Mouse (Mus musculus): ENCODE measurements around the gene Amd1. TPM values are rescaled to one million over a fixed set of nuclear protein-coding genes. Genes with fewer than 3 reads are reported as not detected.

Amd1 gene
- polyA plus RNA-seq, 1 experiment, result 105 TPM

DNA sequence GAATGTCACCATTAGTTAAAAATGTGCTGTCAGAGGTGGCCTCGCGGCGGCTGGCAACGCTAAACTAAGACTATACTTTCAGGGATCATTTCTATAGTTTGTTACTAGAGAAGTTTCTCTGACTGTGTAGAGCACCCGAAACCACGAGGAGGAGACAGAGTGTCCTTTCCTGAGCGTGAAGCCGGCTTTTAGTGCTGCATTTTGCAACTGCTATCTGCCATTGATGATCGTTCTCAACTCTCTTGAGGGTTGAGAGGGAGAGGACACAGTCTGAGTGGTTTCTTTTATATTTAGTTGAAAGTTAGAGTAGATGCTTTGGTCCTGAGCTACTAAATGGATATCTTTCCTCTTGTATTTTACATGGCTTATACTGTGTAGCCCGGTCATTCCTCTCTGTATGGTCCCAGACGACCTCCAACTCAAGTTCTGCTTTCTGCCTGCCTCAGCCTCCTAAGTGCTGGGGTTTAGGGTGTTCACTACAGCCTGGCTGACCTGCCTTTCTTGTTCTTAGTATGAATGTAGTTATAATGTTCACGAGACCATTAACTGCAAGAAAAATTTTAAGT, 43.5 kb downstream of the Amd1 start:
- TF ChIP-seq POLR2A (IDR thresholded peaks at IDR 0.05; ENCODE audit: extremely low read depth, insufficient read depth, low read length) (peak; percentile 89), CTCF (IDR thresholded peaks at IDR 0.05; ENCODE audit: extremely low read depth, insufficient read depth, low read length) (peak; percentile 26; the same call in 1 of the 2 replicates)
- H3K27ac ChIP-seq (ENCODE audit: insufficient read depth, low read length), result no peak overlapping the region
- peak overlapping the region; percentile 46; the same call in 1 of the 2 replicates for H3K4me3 ChIP-seq (ENCODE audit: insufficient read depth, low read length)

DNA sequence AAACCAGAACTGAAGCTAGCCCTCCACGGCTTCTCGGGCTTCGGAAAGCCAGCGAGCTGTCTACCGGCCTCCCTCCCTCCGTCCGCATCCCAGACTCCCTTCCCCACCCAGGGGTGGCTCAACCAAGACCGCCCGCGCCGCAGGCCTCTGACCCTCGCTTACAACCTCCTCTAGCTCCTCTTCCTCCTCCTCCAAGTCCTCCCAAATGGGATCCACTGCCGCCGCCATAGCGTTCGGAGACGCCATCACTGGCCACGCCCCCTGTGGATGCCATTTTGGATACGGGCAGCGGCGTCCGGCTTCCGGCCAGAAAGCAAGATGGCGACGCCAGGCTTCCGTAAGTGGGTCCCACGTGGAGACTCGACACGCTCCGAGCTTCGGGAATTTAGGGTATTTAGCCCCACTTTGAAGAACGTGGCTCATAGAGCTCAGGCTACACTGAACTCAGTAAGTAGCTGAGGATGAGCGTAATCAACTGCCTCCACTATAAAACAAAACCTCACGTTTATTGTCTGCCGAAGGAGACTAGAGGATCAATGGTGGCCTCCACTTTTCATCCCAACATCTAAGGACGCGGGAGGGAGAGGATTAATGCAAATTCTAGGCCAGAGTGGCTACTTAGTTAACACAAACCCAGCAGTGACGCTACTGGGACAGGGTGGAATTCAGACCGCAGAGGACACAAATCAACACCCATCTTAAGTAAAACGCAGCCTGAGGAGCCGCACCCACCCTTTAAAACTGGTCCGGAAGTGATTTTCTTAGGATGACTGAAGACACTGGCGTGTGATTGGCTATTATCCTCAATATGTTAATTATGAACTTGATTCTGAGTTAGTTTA, 44.4 kb downstream of the Amd1 start, which contains the start of gene Gtf3c6:
Gene Gtf3c6, minus strand, starts transcription at position 695 of the 842 bp plus-strand sequence.
- peaks cover 2% of the 10 kb centered on the region for H3K4me1 ChIP-seq (ENCODE audit: control insufficient read depth, insufficient read depth, low read length)
- peak within 1 kb of the TSS; percentile 46 for H3K4me3 ChIP-seq (ENCODE audit: insufficient read depth, low read length)
- TF ChIP-seq POLR2A (IDR thresholded peaks at IDR 0.05; ENCODE audit: extremely low read depth, insufficient read depth, low read length), result peak; percentile 75
- TF ChIP-seq CTCF (IDR thresholded peaks at IDR 0.05; ENCODE audit: extremely low read depth, insufficient read depth, low read length), result no peak
- H3K27ac ChIP-seq (ENCODE audit: insufficient read depth, low read length), result peak within 1 kb of the TSS; percentile 43

More for the DNA sequence above, 43.5 kb downstream of the Amd1 start:
- H3K4me1 ChIP-seq (ENCODE audit: control insufficient read depth, insufficient read depth, low read length), result peaks cover 2% of the 10 kb centered on the region

DNA sequence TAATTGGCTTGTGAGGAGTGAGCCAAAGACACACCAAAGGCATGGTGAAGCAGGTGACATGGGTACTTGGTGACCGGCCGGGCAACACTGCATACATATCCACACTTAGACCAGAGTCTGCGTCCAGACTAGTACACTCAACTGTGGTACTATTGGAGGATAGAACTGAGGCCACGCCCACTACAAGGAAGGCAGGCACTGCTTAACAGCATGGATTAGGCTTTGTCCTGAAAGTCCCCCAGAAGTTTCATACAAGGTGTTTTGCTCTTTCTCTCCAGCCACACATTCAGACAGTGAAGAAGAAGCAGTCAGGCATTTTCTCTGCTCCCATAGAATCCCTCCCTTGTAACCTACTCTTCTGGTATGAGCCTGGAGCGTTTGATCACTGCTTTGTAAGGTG, 45.3 kb downstream of the Amd1 start:
- no peak for TF ChIP-seq POLR2A (IDR thresholded peaks at IDR 0.05; ENCODE audit: extremely low read depth, insufficient read depth, low read length)
- TF ChIP-seq CTCF (IDR thresholded peaks at IDR 0.05; ENCODE audit: extremely low read depth, insufficient read depth, low read length), result no peak
- no peak overlapping the region for H3K27ac ChIP-seq (ENCODE audit: insufficient read depth, low read length)
- peaks cover 2% of the 10 kb centered on the region for H3K4me1 ChIP-seq (ENCODE audit: control insufficient read depth, insufficient read depth, low read length)
- peak overlapping the region; percentile 46 for H3K4me3 ChIP-seq (ENCODE audit: insufficient read depth, low read length)

DNA sequence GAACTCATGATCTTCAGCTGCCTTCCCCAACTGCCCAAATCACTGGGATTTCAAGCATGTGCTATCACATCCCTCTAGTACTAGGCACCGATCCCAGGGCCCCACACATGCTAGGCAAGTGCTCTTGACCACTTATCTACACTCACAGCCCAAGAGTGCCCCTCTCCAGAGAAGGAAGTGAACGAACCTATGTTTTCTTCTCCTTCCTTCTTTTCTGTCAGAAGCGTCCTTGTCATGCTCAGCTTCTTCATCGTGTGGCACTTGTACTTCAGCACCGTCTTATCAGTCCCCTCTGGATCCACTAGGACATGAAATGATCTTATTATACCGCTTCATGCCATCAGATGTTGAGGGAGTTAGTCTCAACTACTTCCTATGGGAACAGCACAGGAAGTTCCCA, 51.0 kb downstream of the Amd1 start:
- no peak for TF ChIP-seq POLR2A (IDR thresholded peaks at IDR 0.05; ENCODE audit: extremely low read depth, insufficient read depth, low read length)
- TF ChIP-seq CTCF (IDR thresholded peaks at IDR 0.05; ENCODE audit: extremely low read depth, insufficient read depth, low read length), result no peak
- H3K4me1 ChIP-seq (ENCODE audit: control insufficient read depth, insufficient read depth, low read length), result no peaks in the 10 kb centered on the region
- no peak overlapping the region for H3K27ac ChIP-seq (ENCODE audit: insufficient read depth, low read length)
- no peak overlapping the region for H3K4me3 ChIP-seq (ENCODE audit: insufficient read depth, low read length)

DNA sequence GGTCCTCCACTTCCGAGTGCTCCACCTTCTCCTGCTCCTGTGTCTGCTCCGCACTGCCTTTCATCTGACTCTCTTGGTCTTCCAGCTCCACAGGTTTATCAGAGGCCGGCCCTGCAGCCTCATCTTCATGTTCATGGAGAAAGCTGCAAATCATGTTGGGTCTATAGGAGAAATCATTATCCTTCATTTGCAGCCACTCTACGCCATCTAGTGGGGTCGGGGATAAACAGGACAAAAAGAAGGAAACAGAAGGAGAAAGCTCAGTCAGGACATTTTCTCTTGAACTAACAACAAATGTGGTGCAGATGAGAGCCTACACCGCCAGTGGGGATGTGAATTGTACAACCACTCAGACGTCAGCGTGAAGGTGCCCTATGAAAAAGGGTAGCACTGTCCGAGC, 52.4 kb downstream of the Amd1 start:
- Histone ChIP-seq H3K4me1 (ENCODE audit: control insufficient read depth, insufficient read depth, low read length) (no peaks in the 10 kb centered on the region), H3K27ac (ENCODE audit: insufficient read depth, low read length) (no peak overlapping the region), H3K4me3 (ENCODE audit: insufficient read depth, low read length) (no peak overlapping the region)
- TF ChIP-seq CTCF (IDR thresholded peaks at IDR 0.05; ENCODE audit: extremely low read depth, insufficient read depth, low read length) (peak; percentile 18; the same call in 1 of the 2 replicates), POLR2A (IDR thresholded peaks at IDR 0.05; ENCODE audit: extremely low read depth, insufficient read depth, low read length) (no peak)

DNA sequence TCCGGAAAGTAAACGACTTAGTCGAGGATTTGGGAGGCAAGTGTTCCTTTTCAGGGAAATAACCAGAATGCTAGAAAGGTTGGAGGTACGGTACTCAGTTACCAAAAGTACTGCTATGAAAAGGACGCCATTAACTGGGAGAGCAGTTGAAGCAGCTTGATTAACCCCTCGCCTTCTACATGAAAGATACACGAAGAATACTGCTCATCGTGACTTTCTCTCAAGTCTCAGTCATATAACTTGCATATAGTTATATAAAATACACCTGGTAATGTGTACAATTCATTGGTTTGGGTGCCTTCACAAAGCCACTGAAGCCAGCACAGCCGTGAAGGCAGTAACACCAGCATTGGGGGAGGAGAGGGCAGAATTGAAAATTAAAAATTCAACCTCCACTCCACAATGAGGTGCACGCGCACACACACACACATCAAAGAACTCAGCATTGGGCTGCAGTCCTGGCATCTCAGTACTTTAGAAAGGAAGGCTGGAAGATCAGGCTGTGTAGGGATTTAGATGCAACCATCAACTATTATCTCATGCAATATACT, 54.7 kb downstream of the Amd1 start:
- Histone ChIP-seq H3K4me1 (ENCODE audit: control insufficient read depth, insufficient read depth, low read length) (no peaks in the 10 kb centered on the region), H3K27ac (ENCODE audit: insufficient read depth, low read length) (no peak overlapping the region), H3K4me3 (ENCODE audit: insufficient read depth, low read length) (peak overlapping the region; percentile 73)
- TF ChIP-seq CTCF (IDR thresholded peaks at IDR 0.05; ENCODE audit: extremely low read depth, insufficient read depth, low read length), result no peak

DNA sequence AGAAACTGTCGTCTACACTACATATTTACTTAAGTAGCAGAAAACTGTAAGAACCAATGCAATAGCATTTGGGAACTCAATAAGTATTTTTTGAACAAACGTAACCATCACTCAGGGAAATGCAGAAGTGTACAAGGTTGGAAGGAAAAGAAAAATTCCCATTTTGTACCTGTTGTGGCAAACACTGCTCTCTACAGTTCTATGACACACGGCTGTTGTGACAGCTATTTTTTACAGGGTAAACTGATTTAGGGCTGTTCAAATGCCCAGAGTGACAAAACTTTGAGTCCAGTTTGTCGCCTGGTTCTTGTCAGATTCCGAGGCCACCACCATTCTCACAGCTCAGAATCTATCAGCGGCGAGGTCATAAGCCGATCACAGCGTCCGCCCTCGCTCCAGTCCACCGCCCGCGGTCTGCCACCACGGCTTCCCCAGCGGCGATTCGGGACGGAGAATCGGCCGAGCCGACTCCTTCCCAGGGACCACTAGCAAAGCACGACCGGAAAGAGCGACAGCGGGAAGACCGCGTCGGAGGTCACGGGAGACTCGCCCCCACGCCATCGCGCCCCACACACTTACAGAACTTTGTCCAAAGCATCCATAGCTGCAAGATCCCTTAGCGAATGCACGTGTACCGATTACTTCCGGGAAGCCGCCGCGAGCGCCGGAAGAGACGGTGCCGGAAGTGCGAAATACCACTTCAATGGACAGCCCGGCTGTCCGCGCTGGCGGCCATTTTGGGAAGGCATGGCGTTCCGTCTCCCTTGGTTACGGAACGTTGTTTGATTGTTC, 55.4 kb downstream of the Amd1 start, which contains the start of gene Rpf2:
Gene Rpf2, minus strand, starts transcription at position 663 of the 792 bp plus-strand sequence.
- no peak for TF ChIP-seq CTCF (IDR thresholded peaks at IDR 0.05; ENCODE audit: extremely low read depth, insufficient read depth, low read length)
- TF ChIP-seq POLR2A (IDR thresholded peaks at IDR 0.05; ENCODE audit: extremely low read depth, insufficient read depth, low read length), result peak; percentile 67
- no peaks in the 10 kb centered on the region for H3K4me1 ChIP-seq (ENCODE audit: control insufficient read depth, insufficient read depth, low read length)
- H3K27ac ChIP-seq (ENCODE audit: insufficient read depth, low read length), result no peak within 1 kb of the TSS
- H3K4me3 ChIP-seq (ENCODE audit: insufficient read depth, low read length), result peak within 1 kb of the TSS; percentile 73

DNA sequence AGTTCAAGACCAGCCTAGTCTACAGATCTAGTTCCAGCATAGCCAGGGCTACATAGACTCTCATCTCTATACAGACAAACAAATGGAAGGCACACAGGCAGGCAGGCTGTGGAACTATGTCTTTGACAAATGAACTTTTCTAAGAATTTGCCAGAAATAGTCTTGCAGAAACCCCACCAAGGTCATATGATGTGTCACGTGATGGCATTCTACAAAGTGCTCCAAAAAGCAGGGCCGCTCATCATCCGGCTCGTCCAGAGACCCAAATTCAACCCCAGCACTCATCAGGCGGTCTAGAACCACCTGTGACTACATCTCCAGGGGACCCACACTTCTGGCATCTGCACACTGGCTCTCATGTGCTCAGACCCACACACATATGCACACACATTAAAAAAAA, 64.2 kb downstream of the Amd1 start:
- TF ChIP-seq POLR2A (IDR thresholded peaks at IDR 0.05; ENCODE audit: extremely low read depth, insufficient read depth, low read length), result no peak
- TF ChIP-seq CTCF (IDR thresholded peaks at IDR 0.05; ENCODE audit: extremely low read depth, insufficient read depth, low read length), result no peak
- no peak overlapping the region for H3K4me3 ChIP-seq (ENCODE audit: insufficient read depth, low read length)
- no peak overlapping the region for H3K27ac ChIP-seq (ENCODE audit: insufficient read depth, low read length)
- no peaks in the 10 kb centered on the region for H3K4me1 ChIP-seq (ENCODE audit: control insufficient read depth, insufficient read depth, low read length)

Other genes with a start within 250 kb of the Amd1 start
- 3.0 and 3.1 TPM in 2 replicates for gene Slc16a10, start 159.9 kb downstream of the Amd1 start, polyA plus RNA-seq (2012; rRNA removed)
- 16.0 and 21.2 TPM in 2 replicates for gene Rpf2, start 55.1 kb downstream of the Amd1 start, polyA plus RNA-seq (2012; rRNA removed)
- gene Gtf3c6, start 44.1 kb downstream of the Amd1 start, polyA plus RNA-seq (2012; rRNA removed), result 31.6 and 34.3 TPM in 2 replicates
- 39.7 and 41.0 TPM in 2 replicates for gene Cdk19, start 37.4 kb upstream of the Amd1 start, polyA plus RNA-seq (2012; rRNA removed)

Data from cortical plate, adult 2 months (tissue).